Mouse (Mus musculus): ENCODE results near the gene Zc3h12b.
"Not testable (repeated sequence)": the region's sequence is repeated elsewhere in the genome, so short reads cannot be mapped to it uniquely, and the experiment has no call there.

Zc3h12b gene

GRCm38 (mm10) chrX:95711227-95712111 lies at the start of gene Zc3h12b:
Zc3h12b (plus strand) TSS chrX:95711678.
- peak; percentile 23 for DNase-seq (ENCODE audit: low read depth)

- DNase-seq (ENCODE audit: low read depth): no peak
Observed at GRCm38 (mm10) chrX:95682206-95682605, 29.3 kb upstream of the Zc3h12b start.

GRCm38 (mm10) chrX:95687119-95687518 lies 24.4 kb upstream of the Zc3h12b start:
- no peak for DNase-seq (ENCODE audit: low read depth)

GRCm38 (mm10) chrX:95738253-95738652 lies 26.8 kb downstream of the Zc3h12b start:
- DNase-seq (ENCODE audit: low read depth): peak; percentile 4

GRCm38 (mm10) chrX:95795881-95796280 lies 84.4 kb downstream of the Zc3h12b start:
- no peak for DNase-seq (ENCODE audit: low read depth)

GRCm38 (mm10) chrX:95801790-95802189 lies 90.3 kb downstream of the Zc3h12b start:
- peak; percentile 33 for DNase-seq (ENCODE audit: low read depth)

GRCm38 (mm10) chrX:95852806-95853205 lies 141.3 kb downstream of the Zc3h12b start:
- no peak for DNase-seq (ENCODE audit: low read depth)

GRCm38 (mm10) chrX:95881111-95881510 lies 169.6 kb downstream of the Zc3h12b start:
- DNase-seq (ENCODE audit: low read depth): no peak

- no peak for DNase-seq (ENCODE audit: low read depth)
Observed at GRCm38 (mm10) chrX:95902716-95903115, 191.2 kb downstream of the Zc3h12b start.

- no peak for DNase-seq (ENCODE audit: low read depth)
Observed at GRCm38 (mm10) chrX:95935481-95935880, 224.0 kb downstream of the Zc3h12b start.

GRCm38 (mm10) chrX:95945496-95945895 lies 234.0 kb downstream of the Zc3h12b start:
- DNase-seq (ENCODE audit: low read depth): no peak

GRCm38 (mm10) chrX:95948135-95948534 lies 236.7 kb downstream of the Zc3h12b start:
- DNase-seq (ENCODE audit: low read depth): peak; percentile 20

GRCm38 (mm10) chrX:95950776-95951175 lies 239.3 kb downstream of the Zc3h12b start:
- DNase-seq (ENCODE audit: low read depth): peak; percentile 14

- peak; percentile 93 for DNase-seq (ENCODE audit: low read depth)
Observed at GRCm38 (mm10) chrX:95956497-95957293, 245.2 kb downstream of the Zc3h12b start, which contains the start of gene Las1l. Las1l (minus strand) TSS chrX:95956962.

GRCm38 (mm10) chrX:95957461-95957860 lies 246.0 kb downstream of the Zc3h12b start:
- DNase-seq (ENCODE audit: low read depth): not testable (repeated sequence)

- peak; percentile 47 for DNase-seq (ENCODE audit: low read depth)
Observed at GRCm38 (mm10) chrX:95963366-95963765, 251.9 kb downstream of the Zc3h12b start.

- no peak for DNase-seq (ENCODE audit: low read depth)
Observed at GRCm38 (mm10) chrX:95965036-95965435, 253.6 kb downstream of the Zc3h12b start.

- DNase-seq (ENCODE audit: low read depth): no peak
Observed at GRCm38 (mm10) chrX:95967847-95968593, 256.5 kb downstream of the Zc3h12b start.

GRCm38 (mm10) chrX:95968594-95968965 lies 257.1 kb downstream of the Zc3h12b start:
- peak; percentile 54 for DNase-seq (ENCODE audit: low read depth)

GRCm38 (mm10) chrX:95969116-95969515 lies 257.6 kb downstream of the Zc3h12b start:
- no peak for DNase-seq (ENCODE audit: low read depth)

GRCm38 (mm10) chrX:95969936-95970335 lies 258.5 kb downstream of the Zc3h12b start:
- no peak for DNase-seq (ENCODE audit: low read depth)
